Mouse (Mus musculus) embryonic fibroblast, embryonic 13.5 days (primary cell): ENCODE results near the gene Prdm8.

ENCODE experiments used
- CTCF ChIP-seq: IDR thresholded peaks from 2 replicates; pipeline ENCODE4 v1.5.1; 2011; ENCODE audit warnings: mild to moderate bottlenecking, control low read depth, low read length, moderate library complexity, borderline replicate concordance; ENCODE audit not compliant: insufficient read depth
- POLR2A ChIP-seq: IDR thresholded peaks from 2 replicates; pipeline ENCODE4 v1.6.1; 2011; ENCODE audit warnings: low read depth, mild to moderate bottlenecking, control low read depth, low read length, moderate library complexity

DNA sequence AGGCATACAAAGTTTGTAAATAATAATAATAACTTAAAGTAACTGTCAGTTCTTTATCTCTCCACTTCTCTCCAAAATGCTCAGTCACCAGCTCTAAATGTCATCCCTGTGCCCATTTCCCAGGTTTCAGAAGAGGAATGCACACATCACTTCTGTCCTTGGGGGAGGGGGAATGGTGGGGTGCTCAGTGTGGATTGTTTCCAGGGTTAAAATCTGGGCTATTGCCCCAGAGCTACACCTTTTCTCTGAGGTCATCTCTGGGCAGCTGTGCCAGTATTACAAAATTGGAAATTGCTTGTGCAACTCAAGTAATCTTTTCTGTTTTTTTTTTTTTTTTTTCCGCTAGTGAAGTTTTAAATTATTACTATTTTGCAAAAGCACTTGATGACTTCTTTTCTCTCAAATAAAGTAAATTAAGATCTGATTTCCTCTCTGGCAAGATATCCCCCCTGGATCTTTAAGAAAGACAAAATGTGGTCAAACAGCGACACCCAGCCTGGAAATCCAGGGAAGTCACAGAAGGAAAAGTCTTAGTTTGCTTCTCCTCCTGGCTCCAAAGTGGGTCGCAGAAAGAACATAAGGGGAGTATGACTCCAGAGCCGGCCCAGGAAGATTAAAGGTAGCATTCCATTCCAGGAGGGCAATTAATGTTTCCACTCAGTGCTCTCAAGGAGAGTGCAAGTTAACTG, 25.4 kb downstream of the Prdm8 start:
- TF ChIP-seq CTCF (no peak), POLR2A (no peak)
